Mouse (Mus musculus) myocyte (in vitro differentiated cells): ENCODE data around the gene Gns. TPM values are rescaled to one million over a fixed set of nuclear protein-coding genes. Genes with fewer than 3 reads are reported as not detected.

ENCODE experiments used
- H3K27me3 ChIP-seq: one replicate; pipeline ENCODE4 v1.6.1; 2011; ENCODE audit not compliant: control insufficient read depth, insufficient read depth, insufficient read length
- H3K36me3 ChIP-seq: one replicate; pipeline ENCODE4 v1.6.1; 2011; ENCODE audit not compliant: control insufficient read depth, insufficient read depth
- H3K4me2 ChIP-seq: one replicate; pipeline ENCODE4 v1.6.1; 2011; ENCODE audit warnings: low read depth, control low read depth
- H3K4me3 ChIP-seq: one replicate; pipeline ENCODE4 v1.5.1; 2011; ENCODE audit warnings: mild to moderate bottlenecking, control low read depth, moderate library complexity
- H3K79me2 ChIP-seq: one replicate; pipeline ENCODE4 v1.6.1; 2011; ENCODE audit not compliant: control insufficient read depth, insufficient read depth
- H3ac ChIP-seq: one replicate; pipeline ENCODE4 v1.6.1; 2011; ENCODE audit not compliant: control insufficient read depth, insufficient read length
- CEBPB ChIP-seq: IDR thresholded peaks from 2 replicates; pipeline ENCODE4 v1.6.1; 2011; ENCODE audit warnings: mild to moderate bottlenecking, moderate library complexity; ENCODE audit not compliant: poor library complexity, insufficient read depth, severe bottlenecking
- E2F4 ChIP-seq: IDR thresholded peaks from one replicate; pipeline ENCODE4 v1.6.1; 2011; ENCODE audit warnings: mild to moderate bottlenecking, control low read depth, moderate library complexity; ENCODE audit not compliant: insufficient read depth
- MAX ChIP-seq: IDR thresholded peaks from one replicate; pipeline ENCODE4 v1.6.1; 2011; ENCODE audit warnings: low read depth, mild to moderate bottlenecking, control low read depth
- MYOD1 ChIP-seq, 3 experiments: IDR thresholded peaks; one replicate each; pipeline ENCODE4 v1.6.1; 2011; ENCODE audit warnings: control low read depth in 2 of 3, low read depth in 2 of 3, mild to moderate bottlenecking in 2 of 3, moderate library complexity in 1 of 3; ENCODE audit not compliant: insufficient read length in 2 of 3, control insufficient read depth in 1 of 3
- MYOG ChIP-seq, 3 experiments: IDR thresholded peaks; one replicate each; pipeline ENCODE4 v1.6.1; 2011; ENCODE audit warnings: control low read depth in 2 of 3, low read depth in 2 of 3, mild to moderate bottlenecking in 2 of 3; ENCODE audit not compliant: insufficient read length in 2 of 3, control insufficient read depth in 1 of 3, insufficient read depth in 1 of 3
- POLR2A ChIP-seq: IDR thresholded peaks from one replicate; pipeline ENCODE4 v1.6.1; 2011; ENCODE audit warnings: low read depth, mild to moderate bottlenecking, control low read depth, moderate library complexity; ENCODE audit not compliant: insufficient read length
- POLR2AphosphoS2 ChIP-seq: IDR thresholded peaks from one replicate; pipeline ENCODE4 v1.6.1; 2011; ENCODE audit warnings: low read depth, control low read depth; ENCODE audit not compliant: insufficient read length
- REST ChIP-seq: IDR thresholded peaks from one replicate; pipeline ENCODE4 v1.6.1; 2011; ENCODE audit warnings: mild to moderate bottlenecking, control low read depth, moderate library complexity; ENCODE audit not compliant: insufficient read depth, insufficient read length
- SRF ChIP-seq: IDR thresholded peaks from one replicate; pipeline ENCODE4 v1.6.1; 2011; ENCODE audit warnings: low read depth; ENCODE audit not compliant: control insufficient read depth, insufficient read length
- TCF12 ChIP-seq: IDR thresholded peaks from one replicate; pipeline ENCODE4 v1.6.1; 2011; ENCODE audit warnings: mild to moderate bottlenecking, control low read depth; ENCODE audit not compliant: poor library complexity, insufficient read depth, severe bottlenecking
- TCF3 ChIP-seq: IDR thresholded peaks from one replicate; pipeline ENCODE4 v1.6.1; 2011; ENCODE audit warnings: low read depth, control low read depth; ENCODE audit not compliant: insufficient read length
- USF1 ChIP-seq: IDR thresholded peaks from one replicate; pipeline ENCODE4 v1.6.1; 2011; ENCODE audit warnings: low read depth, mild to moderate bottlenecking, control low read depth, moderate library complexity
- polyA plus RNA-seq: library from polyadenylated mRNA; unstranded; fragments of >200 nt; fragmentation: generic; extraction: Trizol; gene quantifications from one replicate; pipeline ENCODE4 v1.2.1, GENCODE M21; 2012; ENCODE audit warnings: missing spikeins

Gene Gns
- polyA plus RNA-seq, 1 experiment: 81.4 TPM

DNA sequence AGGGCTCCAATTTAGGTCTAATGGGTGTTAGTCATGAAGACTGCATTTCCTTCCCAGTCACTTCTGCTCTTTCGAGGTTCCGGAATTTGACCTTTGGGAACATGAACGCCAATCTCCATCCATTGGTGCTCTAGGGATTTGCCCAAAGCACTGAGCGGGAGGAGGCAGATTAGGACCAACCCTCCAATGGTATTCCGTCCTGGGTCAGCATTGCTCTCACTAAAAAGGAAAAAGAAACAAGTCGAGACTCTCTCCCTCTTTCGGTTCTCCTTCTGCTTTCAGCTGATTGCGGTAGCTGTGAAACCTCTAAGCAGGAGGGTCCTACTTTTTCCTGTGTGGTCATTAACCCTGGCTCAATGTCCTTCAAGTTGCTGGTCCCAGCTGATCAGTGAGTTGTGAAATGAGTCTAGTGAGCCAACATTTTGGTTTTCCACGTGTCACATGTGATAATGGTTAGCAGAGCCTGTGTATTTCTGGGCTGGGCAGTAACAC lies 937 bp downstream of the Gns start:
- Histone ChIP-seq H3K4me3 (peak overlapping the region; percentile 54), H3K36me3 (peaks cover 7% of the 10 kb centered on the region), H3ac (peak overlapping the region; percentile 50), H3K4me2 (peak overlapping the region; percentile 87), H3K79me2 (peaks cover 42% of the 10 kb centered on the region), H3K27me3 (no peaks in the 10 kb centered on the region)
- TF ChIP-seq POLR2AphosphoS2 (no peak), CEBPB (0 out of 2 replicates have a peak, but pooled peaks have one; percentile 14)

- Histone ChIP-seq H3ac (no peak overlapping the region), H3K79me2 (peaks cover 42% of the 10 kb centered on the region), H3K4me3 (no peak overlapping the region), H3K4me2 (no peak overlapping the region), H3K36me3 (peaks cover 9% of the 10 kb centered on the region), H3K27me3 (no peaks in the 10 kb centered on the region)
- no peak for TF ChIP-seq MYOD1 (IDR thresholded peaks at IDR 0.05; ENCODE audit: control insufficient read depth in 1 of 3, insufficient read length in 2 of 3, low read depth in 2 of 3)
Observed at GRCm38 (mm10) chr10:121367271-121367670, 2.4 kb downstream of the Gns start.

- H3K4me3 ChIP-seq: no peak overlapping the region
- H3K27me3 ChIP-seq: no peaks in the 10 kb centered on the region
- TF ChIP-seq SRF (no peak), POLR2A (no peak), TCF3 (no peak)
- peaks cover 9% of the 10 kb centered on the region for H3K36me3 ChIP-seq
- peaks cover 42% of the 10 kb centered on the region for H3K79me2 ChIP-seq
- H3K4me2 ChIP-seq: no peak overlapping the region
- H3ac ChIP-seq: no peak overlapping the region
Observed at GRCm38 (mm10) chr10:121367780-121368179, 2.9 kb downstream of the Gns start.

DNA sequence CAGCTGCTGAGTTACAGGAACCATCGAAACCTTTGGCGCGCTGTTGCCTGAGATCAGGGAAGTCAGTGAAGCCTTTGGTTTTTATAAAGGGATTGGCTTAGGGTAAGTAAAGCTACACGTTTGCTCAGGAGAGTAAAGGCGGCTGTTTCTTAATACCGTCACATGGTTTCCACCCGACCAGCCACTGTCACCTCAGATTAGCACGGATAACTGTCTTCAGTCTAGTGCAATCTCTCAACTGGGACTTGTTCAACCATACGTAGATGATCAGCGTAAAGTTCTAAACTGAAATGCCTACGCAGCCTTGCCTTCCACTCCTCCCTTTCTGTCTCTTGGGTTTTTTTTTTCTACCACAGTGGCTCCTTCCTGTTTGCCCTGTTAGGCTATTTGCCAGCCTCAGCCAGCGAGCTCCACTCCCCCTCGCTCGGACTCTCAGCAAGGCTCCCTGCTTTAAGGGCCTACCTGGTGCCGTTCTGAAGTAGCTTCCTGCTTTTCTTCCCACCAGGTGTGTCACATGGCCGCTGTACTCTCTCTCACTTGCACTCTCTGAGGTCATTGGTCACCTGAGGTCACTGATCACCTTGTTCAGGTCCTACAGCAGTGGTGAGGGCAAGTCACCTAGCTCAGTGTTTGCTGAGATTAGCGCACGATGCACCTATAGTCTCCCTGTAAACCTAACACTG lies 4.0 kb downstream of the Gns start:
- peaks cover 42% of the 10 kb centered on the region for H3K79me2 ChIP-seq
- no peak for TF ChIP-seq REST
- TF ChIP-seq MAX: no peak
- no peak for TF ChIP-seq TCF3
- no peak for TF ChIP-seq POLR2A
- TF ChIP-seq E2F4: no peak
- no peak for TF ChIP-seq TCF12
- no peak for TF ChIP-seq USF1
- no peak for TF ChIP-seq POLR2AphosphoS2
- TF ChIP-seq CEBPB: no peak
- no peak for TF ChIP-seq MYOD1 (IDR thresholded peaks at IDR 0.05; ENCODE audit: control insufficient read depth in 1 of 3, insufficient read length in 2 of 3, low read depth in 2 of 3)
- no peak for TF ChIP-seq SRF
- TF ChIP-seq MYOG (IDR thresholded peaks at IDR 0.05; ENCODE audit: control insufficient read depth in 1 of 3, insufficient read depth in 1 of 3, insufficient read length in 2 of 3, low read depth in 2 of 3): no peak
- no peak overlapping the region for H3ac ChIP-seq
- peaks cover 9% of the 10 kb centered on the region for H3K36me3 ChIP-seq
- no peak overlapping the region for H3K4me2 ChIP-seq
- H3K4me3 ChIP-seq: no peak overlapping the region
- H3K27me3 ChIP-seq: no peaks in the 10 kb centered on the region

GRCm38 (mm10) chr10:121370777-121371176 lies 5.9 kb downstream of the Gns start:
- Histone ChIP-seq H3K36me3 (peaks cover 20% of the 10 kb centered on the region), H3ac (no peak overlapping the region), H3K27me3 (no peaks in the 10 kb centered on the region), H3K4me3 (no peak overlapping the region), H3K79me2 (peaks cover 37% of the 10 kb centered on the region), H3K4me2 (no peak overlapping the region)
- TF ChIP-seq MYOG (IDR thresholded peaks at IDR 0.05; ENCODE audit: control insufficient read depth in 1 of 3, insufficient read depth in 1 of 3, insufficient read length in 2 of 3, low read depth in 2 of 3) (no peak), USF1 (no peak), MYOD1 (IDR thresholded peaks at IDR 0.05; ENCODE audit: control insufficient read depth in 1 of 3, insufficient read length in 2 of 3, low read depth in 2 of 3) (no peak), E2F4 (no peak), TCF3 (no peak), POLR2AphosphoS2 (no peak), REST (no peak), MAX (no peak), CEBPB (no peak), TCF12 (no peak), POLR2A (no peak), SRF (no peak)

DNA sequence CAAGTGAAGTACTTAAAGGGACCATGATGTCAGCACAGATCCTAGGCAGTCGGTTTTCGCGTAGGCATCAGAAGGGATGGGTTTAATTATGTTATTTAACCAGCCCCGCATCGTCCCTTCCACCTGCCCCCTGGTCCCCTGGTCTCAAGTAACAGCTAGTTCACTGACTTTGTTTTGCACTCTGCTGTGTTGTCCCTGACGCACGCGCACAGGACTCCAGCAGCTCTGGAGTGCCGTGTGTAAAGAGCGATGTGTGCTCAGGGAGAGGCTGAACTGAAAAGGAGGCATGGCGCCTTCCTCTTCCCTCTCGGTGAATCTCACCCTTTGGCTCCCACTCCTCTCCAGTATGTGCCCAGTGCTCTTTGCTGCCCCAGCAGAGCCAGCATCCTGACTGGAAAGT lies 9.1 kb downstream of the Gns start:
- Histone ChIP-seq H3K27me3 (no peaks in the 10 kb centered on the region), H3K36me3 (peaks cover 39% of the 10 kb centered on the region), H3ac (no peak overlapping the region), H3K79me2 (peaks cover 5% of the 10 kb centered on the region), H3K4me3 (no peak overlapping the region), H3K4me2 (no peak overlapping the region)
- TF ChIP-seq REST (no peak), E2F4 (no peak), SRF (no peak), MAX (no peak), CEBPB (no peak), USF1 (no peak), MYOD1 (IDR thresholded peaks at IDR 0.05; ENCODE audit: control insufficient read depth in 1 of 3, insufficient read length in 2 of 3, low read depth in 2 of 3) (no peak), TCF3 (no peak), TCF12 (no peak), POLR2A (no peak), MYOG (IDR thresholded peaks at IDR 0.05; ENCODE audit: control insufficient read depth in 1 of 3, insufficient read depth in 1 of 3, insufficient read length in 2 of 3, low read depth in 2 of 3) (no peak), POLR2AphosphoS2 (no peak)
